Mouse (Mus musculus) adipocyte (in vitro differentiated cells): ENCODE data around the gene Otud7a.

ENCODE experiments used
- DNase-seq: peaks from one replicate; pipeline ENCODE4 v3.0.0-alpha.2; 2016; ENCODE audit warnings: low spot score

Gene Otud7a

DNA sequence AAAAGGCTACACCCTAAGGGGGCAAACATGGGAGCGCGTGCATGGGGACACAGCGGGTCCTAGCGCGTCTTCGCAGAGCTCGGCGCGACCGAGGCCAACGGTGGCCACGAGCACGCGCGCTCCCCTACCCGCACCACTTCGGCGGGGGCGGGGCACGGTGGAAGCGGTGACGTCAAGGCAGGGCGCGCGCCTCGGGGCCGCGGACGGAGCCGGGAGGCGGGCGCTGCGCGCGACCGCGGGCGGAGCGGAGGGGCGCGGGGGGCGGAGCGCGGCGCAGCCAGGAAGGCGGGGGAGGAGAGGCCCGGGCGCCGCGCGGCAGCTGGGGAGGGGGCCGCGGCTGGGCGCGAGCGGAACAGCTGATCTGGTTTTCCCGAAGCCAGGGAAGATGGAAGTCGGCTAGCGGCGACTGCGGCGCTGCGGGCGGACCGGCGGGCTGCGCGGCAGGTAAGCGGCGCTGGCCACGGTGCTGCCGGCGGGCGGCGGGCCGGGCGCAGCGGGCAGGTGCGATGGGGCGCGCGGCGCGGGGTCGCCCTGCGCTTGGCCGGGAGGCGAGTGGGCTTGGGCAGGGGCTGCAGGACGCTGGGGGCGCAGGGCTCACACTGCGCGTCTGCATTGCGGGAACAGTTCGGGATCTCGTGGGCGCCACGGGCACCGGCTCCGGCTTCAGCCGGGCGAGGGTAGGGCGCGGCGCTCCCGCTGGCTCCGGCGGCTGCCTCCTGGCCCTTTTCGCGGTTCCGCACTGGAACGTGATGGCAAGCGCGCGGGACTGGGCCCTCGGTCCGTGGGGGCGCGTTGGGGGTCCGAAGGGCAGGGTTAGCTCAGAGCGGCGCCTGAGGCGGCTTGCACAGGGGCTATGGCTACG is at the start of gene Otud7a:
TSS of gene Otud7a (plus strand) at position 268 of the 862 bp plus-strand sequence.
- no peak for DNase-seq

DNA sequence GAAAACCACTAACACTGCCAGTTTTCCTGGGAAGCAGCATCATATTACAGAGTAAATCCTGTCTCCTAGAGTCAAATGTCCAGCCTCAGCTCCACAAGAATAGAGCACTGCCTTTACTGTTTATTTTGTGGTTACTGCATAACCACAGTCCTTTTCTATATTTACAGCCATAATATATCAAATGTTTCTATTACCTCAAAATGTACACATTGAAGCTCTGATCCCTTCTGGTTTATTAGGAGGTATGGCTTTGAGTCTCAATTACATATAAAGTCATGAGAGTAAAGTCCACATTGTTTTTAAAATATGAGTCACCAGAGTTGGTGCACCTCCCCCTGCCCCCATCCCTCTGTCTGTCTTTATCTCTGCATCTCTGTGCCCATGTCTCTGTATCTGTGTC is 38.6 kb upstream of the Otud7a start:
- no peak for DNase-seq

- no peak for DNase-seq
Observed at GRCm38 (mm10) chr7:63445346-63445700, 772 bp downstream of the Otud7a start.

GRCm38 (mm10) chr7:63446951-63447350 is 2.4 kb downstream of the Otud7a start:
- DNase-seq, result no peak

- no peak for DNase-seq
Observed at GRCm38 (mm10) chr7:63455228-63455627, 10.7 kb downstream of the Otud7a start.

DNA sequence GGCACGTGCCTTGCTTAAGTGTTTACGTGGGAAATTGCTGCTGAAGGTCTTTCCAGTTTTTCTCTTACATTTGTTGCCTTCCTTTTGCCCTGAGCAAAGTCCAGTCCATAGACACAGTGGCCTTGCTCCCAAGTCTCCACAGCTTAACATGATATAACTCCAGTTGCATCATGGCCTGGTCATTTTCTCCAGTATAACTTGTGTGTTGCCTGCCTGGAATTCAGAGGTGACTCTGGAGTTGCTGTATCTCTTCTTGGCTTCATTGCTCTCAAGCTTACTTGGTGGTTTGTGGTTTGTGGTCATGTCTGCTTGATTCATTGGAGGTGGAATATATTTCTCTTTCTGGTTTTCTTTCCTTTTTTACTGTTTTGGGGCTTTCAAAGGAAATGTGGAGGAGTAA is 17.7 kb downstream of the Otud7a start:
- no peak for DNase-seq

DNA sequence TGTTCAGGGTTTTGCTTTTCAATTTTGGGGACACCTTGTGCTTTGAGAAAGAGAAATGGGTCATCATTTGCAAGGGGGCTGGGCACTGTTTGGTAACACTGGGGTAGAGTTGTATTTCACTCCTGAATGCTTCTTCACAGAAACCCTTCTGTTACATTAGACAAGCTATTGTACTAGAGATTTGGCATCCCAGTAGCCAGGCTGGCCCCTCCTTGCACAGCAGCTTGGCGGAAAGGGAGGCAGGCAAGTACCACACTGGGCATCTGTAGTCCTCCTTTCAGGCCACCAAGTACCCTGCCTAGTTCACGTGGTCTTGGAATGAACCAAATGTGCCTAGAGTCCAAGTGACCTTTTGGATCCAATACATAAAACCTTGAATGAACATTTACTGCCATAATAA is 18.1 kb downstream of the Otud7a start:
- DNase-seq, result no peak

DNA sequence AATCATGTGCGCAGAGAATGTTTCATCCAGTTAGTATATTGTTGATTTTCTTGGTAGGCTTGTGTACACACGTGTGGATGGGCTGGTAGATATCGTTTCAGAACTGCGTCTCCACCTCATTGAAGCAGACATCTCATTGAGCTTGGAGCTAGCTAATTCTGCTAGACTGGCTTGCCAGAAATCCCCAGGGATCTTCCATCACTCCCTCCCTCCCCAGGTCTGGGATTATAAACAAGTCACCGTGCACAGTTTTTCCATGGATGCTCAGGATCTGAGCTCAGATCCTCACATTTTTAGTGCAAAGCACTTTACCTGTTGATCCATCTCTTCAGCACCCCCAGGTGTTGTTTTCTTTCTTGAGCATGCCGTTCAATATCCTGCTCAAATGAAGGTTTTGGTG is 22.2 kb downstream of the Otud7a start:
- DNase-seq, result no peak

DNA sequence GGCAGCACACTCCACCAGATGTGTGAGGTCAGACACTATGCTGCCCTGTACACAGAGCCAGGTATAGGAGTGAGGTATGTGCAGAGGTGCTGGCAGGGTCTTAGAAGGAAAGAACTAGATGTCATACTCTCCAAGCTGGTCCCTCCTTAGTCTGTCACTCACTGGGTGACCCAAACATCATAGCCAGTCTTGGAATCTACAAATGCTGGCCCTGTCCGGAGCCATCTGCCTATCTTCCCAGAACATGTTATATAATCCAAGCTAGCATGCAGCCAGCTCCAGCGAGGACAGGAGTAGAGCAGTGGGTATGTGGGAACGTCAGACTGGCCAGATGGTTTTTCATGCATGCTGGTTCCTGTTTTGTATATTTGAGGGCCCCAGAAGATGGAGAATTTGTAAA is 23.7 kb downstream of the Otud7a start:
- DNase-seq, result no peak

DNA sequence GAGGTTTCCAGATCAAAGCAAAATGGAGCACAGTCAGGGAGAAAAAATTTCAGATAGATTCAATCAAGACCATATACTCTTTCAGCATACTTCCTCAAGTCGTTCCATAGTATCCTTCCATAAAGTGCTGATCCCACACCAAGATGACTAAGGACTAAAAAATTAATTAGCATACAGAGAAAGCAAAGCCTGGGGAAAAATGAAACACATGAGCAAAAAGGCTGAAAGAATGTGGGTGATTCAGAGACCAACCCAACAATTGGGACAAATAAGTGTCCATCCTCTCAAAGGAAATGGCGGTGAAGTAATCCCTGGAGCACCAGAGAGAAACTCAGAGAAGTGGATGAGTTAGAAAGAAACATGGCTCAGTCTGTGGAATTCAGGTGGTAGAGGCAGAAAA is 38.5 kb downstream of the Otud7a start:
- DNase-seq, result no peak

DNA sequence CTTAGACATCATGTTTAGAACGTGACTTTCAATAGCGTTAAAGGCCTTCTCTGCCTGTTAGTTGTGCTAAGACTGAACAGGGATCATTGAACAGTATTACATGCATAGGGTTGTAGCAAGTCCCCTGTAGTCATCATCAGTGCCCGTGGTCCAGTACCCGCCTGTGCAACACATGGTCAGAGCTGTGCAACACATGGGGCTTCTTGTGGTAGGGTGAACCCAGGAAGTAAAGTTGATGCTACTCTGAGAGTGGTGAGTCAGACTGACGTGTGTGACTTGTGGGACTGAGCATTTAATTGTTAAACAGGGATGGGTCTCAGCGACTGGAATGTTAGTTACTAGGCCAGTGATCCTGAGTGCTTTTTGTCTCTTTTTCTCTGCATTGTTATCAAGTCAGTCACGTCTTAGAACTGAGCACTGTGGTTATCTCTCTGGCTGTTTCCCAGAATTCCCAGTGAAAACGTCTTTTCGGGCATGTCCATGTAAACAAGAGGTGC is 52.5 kb downstream of the Otud7a start:
- no peak for DNase-seq

- peak; percentile 2 for DNase-seq
Observed at GRCm38 (mm10) chr7:63504202-63504601, 59.7 kb downstream of the Otud7a start.

DNA sequence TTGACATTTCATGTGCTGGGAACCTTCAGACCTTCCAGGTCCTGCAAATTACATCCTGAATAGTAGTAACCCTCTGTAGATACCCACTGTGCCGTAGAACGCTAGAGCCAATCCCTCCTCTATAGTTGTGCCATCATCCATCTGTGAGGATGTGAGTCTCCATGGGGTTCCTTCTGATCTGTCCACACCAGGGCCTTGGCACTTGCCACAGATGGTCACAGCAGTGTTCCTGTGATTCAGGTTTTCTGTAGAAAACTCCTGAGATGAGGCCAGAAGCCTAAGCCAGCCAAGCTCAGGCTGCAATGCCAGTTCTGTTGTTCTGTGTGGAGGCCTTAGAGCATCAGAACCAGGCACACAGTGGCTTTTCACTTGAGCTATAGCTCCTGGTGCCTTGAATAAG is 63.5 kb downstream of the Otud7a start:
- no peak for DNase-seq

GRCm38 (mm10) chr7:63509825-63510224 is 65.3 kb downstream of the Otud7a start:
- DNase-seq, result no peak

- no peak for DNase-seq
Observed at GRCm38 (mm10) chr7:63511458-63511857, 66.9 kb downstream of the Otud7a start.

DNA sequence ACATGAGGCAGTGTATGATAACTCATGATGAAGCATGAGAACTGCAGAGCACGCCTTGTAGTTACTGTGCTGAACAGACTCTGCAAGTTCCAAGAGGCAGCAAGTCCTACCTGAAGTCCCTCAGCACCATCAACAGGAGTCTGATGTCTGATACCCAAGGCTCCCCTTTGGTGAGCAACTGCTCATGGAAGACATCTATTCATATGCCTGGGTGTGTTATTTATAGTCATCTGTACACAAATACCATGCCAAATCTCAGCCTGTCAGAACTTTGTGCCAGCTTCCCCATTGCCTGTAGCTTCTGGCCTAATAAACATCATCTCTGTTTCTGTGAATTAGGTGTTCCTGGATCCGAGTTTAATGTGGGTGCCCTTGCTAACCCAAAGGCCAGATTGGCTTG is 68.0 kb downstream of the Otud7a start:
- DNase-seq, result no peak

GRCm38 (mm10) chr7:63516141-63516895 is 71.8 kb downstream of the Otud7a start:
- DNase-seq, result no peak

DNA sequence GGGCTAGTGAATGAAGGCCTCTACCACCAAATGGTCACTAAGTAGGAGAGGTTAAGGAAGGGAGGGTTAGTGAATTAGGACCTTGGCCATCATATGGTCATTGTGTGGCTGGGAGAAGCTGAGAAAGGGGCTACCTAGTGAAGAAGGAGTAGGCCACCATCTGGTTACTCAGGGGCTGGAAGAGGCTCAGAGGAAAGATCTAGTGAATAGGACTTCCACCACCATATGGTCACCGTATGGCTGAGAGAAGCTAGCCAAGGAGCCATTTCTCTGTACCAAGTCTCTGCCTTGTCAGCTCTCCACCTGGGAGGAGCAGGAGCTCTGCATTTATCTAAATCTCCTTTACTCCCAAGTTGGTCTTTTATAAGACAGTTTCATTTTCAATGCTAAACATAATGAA is 75.7 kb downstream of the Otud7a start:
- no peak for DNase-seq

- no peak for DNase-seq
Observed at GRCm38 (mm10) chr7:63522403-63522802, 77.9 kb downstream of the Otud7a start.

- DNase-seq, result no peak
Observed at GRCm38 (mm10) chr7:63523051-63523450, 78.5 kb downstream of the Otud7a start.

GRCm38 (mm10) chr7:63540293-63540692 is 95.7 kb downstream of the Otud7a start:
- DNase-seq, result no peak

- no peak for DNase-seq
Observed at GRCm38 (mm10) chr7:63554457-63554856, 109.9 kb downstream of the Otud7a start.

- DNase-seq, result no peak
Observed at GRCm38 (mm10) chr7:63556324-63556723, 111.8 kb downstream of the Otud7a start.
